Mouse (Mus musculus): ENCODE measurements around the gene Heatr5a. TPM values are rescaled to one million over a fixed set of nuclear protein-coding genes. Genes with fewer than 3 reads are reported as not detected.

The Heatr5a gene
- total RNA-seq, 2 experiments from 2014 or later, result 8.6 to 8.8 TPM

DNA sequence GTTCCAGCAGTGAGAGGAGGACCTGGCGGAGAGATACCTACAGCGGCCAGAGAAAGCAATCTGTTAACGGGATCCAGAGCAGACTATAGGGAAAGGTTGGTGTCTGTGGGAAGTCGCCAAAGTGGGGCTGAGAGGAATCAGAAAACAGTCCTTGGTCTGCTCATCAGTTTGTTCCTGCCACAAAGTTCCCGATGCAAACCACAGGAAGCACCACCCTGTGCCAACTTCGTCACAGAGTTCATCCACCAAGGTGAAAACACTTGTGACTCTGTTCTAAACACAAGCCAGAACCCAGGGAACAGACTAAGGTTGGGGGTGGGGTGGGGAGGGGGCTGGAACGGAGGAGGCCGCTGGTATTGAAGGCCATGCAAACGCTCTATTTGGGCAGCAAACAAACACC lies 5.4 kb upstream of the Heatr5a start:
- DNase-seq (ENCODE audit: extremely low spot score in 1 of 2, low spot score in 2 of 2), result no peak
- intact Hi-C loops (cut with DNase I), result no loop called here

DNA sequence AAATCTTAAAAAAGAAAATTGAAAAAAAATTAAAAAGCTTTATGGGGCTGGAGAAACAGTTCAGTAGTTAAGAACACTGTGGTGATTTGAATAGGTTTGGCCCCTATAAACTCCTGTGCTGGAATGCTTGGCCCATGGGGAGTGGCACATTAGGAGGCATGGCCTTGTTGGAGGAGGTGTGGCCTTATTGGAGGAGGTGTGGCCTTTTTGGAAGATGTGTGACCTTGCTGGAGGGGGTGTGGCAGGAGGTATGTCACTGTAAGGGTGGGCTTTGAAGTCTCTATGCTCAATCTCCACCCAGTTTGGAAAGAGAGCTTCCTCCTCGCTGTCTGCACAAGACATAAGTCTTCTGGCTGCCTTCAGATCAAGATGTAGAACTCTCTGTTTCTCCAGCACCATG lies 3.3 kb upstream of the Heatr5a start:
- intact Hi-C loops (cut with DNase I), result no loop called here
- no peak for DNase-seq (ENCODE audit: extremely low spot score in 1 of 2, low spot score in 2 of 2)

DNA sequence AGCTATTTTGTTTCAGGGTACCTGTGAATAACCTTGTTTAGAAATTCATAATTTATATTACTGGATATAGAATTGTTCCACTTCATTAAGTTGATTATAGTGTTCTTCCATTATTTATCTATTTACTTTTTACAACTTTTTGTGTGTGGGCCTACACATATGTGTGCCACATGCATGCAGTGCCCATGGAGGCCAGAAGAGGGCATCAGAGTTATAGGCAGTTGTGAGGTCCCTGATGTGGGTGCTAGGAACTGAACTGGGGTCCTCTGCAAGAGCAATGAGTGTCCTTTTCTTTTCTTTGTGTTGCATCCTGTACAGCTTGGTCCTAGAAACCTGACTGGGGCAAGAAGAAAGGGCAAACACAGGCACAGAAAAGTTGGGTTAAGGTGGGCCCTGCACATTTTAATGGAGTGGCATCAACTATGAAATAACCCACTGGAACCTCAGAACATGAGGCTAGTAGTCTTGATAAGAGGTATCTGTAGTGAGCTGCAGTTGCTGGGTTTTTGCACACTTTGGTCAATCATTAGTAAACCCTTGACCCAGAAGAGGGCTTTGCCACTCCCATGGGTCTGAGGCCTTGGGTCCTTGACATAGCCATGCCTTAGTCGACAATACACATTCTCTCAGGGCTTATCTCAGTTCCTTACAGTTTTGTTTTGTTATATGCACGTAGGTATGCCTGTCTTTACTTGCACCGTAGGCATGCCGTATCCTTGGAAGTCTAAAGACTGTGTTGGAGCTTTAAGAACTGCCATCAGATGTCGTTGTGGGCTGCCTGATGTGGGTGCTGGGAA lies 1.3 kb upstream of the Heatr5a start:
- no peak for DNase-seq (ENCODE audit: extremely low spot score in 1 of 2, low spot score in 2 of 2)
- intact Hi-C loops (cut with DNase I), result no loop called here

DNA sequence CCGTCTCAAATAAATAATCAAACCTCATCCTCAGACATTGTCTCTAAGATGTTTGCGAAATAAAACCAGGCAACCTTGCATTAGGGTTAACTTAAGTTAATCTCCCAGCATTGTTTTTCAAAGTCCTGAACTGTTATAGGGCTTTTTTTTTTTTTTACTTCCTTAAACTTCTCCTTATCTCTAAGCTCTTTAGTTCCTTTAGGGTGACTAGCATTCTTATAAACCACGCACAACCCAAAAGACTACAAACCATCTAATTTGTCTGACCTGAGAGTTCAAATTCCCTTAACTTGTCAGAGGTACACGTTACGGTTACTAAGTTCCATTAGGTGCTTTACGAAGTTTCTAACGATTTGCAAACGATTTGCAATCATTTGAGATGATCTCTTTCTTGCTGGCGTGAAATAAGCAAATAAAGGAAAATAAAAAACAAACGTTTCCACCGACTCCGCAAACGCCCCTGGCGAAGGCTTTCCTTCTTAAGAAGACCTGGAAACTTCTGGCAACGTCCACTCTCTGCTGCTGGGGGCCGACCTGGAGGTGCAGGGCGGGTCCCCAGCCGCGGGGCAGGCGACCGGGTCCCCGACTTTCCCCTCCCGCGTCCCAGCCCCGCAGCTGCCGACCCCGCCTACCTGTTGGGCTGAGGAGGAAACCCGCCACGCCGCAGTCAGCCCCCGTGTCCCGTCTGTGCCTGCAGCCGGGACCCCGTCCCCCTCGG lies 610 bp downstream of the Heatr5a start:
- intact Hi-C loops (cut with DNase I), result no loop called here
- DNase-seq (ENCODE audit: extremely low spot score in 1 of 2, low spot score in 2 of 2), result no peak

DNA sequence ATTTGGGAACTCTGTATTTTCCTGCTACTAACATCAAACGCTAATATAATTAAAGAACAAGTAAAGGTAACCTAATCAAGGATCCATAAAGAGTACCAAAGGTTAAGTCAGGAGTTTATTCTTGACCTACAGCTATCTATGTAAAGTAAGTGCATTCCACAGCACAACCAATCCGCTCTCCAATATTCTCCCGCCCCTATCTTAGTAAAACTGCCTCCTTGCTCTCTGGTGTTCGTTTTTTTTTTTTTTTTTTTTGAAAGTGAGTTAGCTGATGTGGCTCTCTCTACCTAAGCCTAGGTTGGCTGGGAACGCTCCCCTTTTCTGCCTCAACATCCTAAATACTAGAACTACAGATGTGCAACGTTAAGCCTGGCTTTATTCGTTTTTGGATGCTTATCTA lies 1.2 kb downstream of the Heatr5a start:
- DNase-seq (ENCODE audit: extremely low spot score in 1 of 2, low spot score in 2 of 2), result no peak
- intact Hi-C loops (cut with DNase I), result no loop called here

DNA sequence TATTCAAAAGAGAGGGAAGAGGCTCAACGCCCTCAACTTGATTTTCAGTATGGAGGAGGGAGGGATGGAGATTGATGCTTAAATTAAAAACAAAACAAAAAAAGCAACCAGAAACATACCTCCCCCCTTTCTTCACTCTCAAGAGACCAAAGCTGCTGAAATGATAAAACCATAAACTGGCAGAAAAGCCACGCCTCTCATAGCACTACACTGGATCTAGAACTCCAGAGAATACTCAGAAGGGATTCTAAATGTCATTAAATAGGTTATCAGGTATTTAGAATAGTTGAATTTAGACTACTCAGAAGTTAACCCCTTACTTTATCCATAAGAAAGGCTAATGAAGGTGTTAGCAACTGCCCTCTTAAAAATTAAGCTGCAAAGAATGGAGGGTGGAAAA lies 2.0 kb downstream of the Heatr5a start:
- no peak for DNase-seq (ENCODE audit: extremely low spot score in 1 of 2, low spot score in 2 of 2)
- intact Hi-C loops (cut with DNase I), result no loop called here

DNA sequence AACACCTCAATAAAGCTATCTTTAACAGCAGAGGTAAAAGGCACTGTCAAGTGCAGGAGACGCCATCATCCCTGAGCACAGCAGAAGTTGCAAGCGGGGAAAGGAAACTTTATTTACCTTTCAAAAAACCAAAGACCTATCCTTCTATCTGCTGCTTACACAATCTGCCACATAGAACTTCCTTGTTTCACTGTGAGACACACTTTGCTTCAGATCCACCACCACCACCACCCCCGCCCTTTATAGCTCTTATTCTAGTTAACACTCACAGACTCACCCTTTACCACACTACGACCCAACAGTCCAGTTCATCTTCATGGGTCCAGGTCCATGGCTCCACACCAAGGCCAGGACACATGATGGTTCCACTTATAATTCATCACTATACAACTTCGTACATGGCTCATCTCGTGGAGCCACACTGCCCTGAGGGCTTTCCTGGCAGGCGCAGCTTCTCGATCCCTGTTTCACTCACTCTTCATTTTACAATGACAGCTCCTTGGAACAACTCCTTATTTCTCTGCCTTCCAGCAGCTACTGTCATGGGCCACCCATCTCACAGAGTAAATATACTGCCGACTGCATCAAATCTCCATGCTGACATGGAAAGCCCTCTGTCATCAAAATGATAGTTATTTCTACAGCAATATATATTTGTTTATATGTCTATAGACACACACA lies 3.1 kb downstream of the Heatr5a start:
- DNase-seq (ENCODE audit: extremely low spot score in 1 of 2, low spot score in 2 of 2), result no peak
- intact Hi-C loops (cut with DNase I), result no loop called here

DNA sequence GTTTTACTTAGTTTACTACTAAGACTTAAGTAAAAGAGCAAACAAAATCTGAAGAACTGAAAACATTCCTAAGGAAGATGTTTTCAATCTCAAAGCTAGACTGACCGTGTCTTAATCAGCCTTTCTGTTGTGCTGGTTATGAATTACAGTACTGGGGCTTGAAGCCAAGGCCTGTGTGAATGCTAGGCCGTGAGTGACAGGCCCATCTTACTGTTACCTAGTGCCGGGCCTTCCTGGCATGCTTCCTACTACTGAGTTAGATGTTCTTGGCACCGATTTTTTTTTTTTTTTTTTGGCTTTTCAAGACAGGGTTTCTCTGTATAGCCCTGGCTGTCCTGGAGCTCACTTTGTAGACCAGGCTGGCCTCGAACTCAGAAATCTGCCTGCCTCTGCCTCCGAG lies 13.5 kb downstream of the Heatr5a start:
- intact Hi-C loops (cut with DNase I), result no loop called here
- DNase-seq (ENCODE audit: extremely low spot score in 1 of 2, low spot score in 2 of 2), result no peak

DNA sequence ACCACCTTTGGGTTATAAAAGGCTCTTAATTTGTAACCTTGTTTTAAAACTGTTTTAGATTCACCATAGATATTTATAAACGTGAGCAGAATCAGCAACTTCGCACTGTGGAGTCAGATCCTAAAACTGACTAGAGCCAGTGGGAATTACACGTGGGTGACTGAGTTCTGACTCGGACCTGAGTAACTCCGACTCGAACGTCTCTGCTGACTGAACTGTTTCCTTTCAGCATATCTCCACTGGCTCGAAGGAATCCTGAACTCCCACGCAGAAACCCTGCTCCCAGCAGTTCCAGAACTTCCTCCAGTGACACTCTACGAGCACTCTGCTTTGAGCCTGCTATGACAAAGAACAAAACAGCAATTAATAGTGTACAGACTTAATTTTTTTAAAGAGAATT lies 18.8 kb downstream of the Heatr5a start:
- no peak for DNase-seq (ENCODE audit: extremely low spot score in 1 of 2, low spot score in 2 of 2)
- intact Hi-C loops (cut with DNase I), result no loop called here

DNA sequence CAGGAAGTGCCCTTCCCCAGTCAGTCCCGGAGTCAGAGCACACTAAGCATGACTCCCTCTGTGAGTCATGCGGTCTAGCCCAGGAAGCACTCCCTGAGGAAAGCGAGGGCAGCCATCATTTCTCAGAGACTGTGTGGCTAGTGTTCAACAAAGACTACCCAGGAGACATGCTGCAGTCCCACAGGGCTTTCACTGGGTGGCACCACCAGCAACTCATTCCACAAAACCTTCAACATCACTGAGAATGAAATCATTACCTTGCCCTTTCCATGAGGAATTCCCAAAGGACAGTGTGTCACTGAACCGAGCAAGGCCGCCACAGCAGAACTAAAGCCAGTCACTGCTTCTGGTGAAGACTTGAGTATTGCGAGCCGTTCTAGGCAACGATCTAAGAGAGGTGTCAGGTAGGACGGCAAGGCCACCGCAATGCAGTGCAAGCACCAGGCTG lies 23.6 kb downstream of the Heatr5a start:
- intact Hi-C loops (cut with DNase I), result no loop called here
- peak in 1 of 2 experiments; percentile 28 for DNase-seq (ENCODE audit: extremely low spot score in 1 of 2, low spot score in 2 of 2)

DNA sequence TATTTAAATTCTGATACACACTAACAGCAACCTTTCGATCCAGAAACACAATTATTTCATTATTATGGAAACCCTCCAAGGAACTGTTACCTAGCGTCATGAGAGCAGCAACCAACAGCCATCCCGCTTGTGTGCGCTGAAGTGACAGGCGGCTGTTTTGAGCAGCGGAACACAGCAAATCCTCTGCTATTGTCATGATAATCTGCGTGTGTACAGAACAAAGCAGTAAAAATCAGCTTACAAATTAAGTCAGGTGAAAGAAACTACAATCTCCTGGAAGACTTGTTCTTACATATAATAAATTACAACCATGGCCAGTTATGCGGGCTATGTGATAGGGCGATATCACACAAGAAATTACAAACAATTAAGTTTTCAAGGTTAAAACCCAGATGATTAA lies 25.8 kb downstream of the Heatr5a start:
- no peak for DNase-seq (ENCODE audit: extremely low spot score in 1 of 2, low spot score in 2 of 2)
- intact Hi-C loops (cut with DNase I), result no loop called here

DNA sequence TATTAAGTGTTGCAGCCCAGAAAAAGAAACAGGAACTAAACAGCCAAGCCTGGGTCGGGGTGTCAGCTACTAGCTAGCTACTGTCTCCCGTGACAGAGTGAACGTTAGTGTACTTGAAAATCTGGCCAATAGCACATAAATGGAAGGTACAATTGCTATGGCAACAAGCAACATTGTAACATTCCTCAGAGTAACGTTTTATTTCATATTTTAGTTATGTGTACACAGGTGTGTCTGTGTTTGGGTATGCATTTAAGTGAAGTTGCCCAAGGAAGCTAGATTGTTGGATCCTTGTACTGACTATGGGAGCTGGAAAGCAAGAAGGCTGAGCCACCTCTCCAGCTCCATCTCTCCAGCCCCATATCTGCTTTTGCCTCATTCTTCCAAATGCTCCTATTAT lies 31.3 kb downstream of the Heatr5a start:
- DNase-seq (ENCODE audit: extremely low spot score in 1 of 2, low spot score in 2 of 2), result no peak
- intact Hi-C loops (cut with DNase I), result no loop called here

DNA sequence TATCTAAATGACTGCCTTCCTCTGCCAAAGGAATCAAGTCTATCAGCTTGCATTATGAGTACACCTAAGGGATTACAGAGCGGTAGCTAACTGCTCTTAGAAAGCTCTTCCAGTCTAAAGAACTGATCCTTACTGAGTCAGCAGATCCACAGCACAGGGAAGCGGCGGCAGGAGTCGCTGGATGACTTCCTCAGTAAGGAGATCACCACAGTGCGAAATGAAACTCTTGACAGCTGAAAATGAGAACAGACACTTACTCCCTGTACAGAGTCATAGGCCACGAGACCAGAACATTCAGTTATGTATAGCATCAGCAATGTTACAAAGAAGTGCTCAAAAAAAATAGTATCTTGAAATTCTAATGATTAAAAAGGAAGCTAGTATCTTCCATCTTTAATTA lies 33.2 kb downstream of the Heatr5a start:
- DNase-seq (ENCODE audit: extremely low spot score in 1 of 2, low spot score in 2 of 2), result no peak
- intact Hi-C loops (cut with DNase I), result no loop called here

DNA sequence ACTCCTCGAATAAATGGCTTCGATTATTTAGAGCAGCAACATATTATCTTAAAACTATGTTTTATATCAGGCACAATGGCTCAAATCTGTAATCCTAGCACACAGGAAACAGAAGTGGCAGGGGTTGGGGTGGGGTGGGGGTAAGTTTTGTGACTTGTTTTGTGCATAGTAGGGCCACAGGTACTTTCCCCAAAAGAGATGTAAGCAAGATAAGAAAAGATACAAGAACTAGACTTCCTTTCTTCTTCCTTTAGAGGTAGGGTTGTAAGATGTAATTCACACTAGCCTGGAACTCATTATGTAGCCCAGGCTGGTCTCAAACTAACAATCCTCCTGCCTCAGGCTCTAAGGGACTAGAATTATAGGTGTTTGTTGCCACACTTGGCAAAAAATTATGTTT lies 41.5 kb downstream of the Heatr5a start:
- intact Hi-C loops (cut with DNase I), result no loop called here
- DNase-seq (ENCODE audit: extremely low spot score in 1 of 2, low spot score in 2 of 2), result no peak

DNA sequence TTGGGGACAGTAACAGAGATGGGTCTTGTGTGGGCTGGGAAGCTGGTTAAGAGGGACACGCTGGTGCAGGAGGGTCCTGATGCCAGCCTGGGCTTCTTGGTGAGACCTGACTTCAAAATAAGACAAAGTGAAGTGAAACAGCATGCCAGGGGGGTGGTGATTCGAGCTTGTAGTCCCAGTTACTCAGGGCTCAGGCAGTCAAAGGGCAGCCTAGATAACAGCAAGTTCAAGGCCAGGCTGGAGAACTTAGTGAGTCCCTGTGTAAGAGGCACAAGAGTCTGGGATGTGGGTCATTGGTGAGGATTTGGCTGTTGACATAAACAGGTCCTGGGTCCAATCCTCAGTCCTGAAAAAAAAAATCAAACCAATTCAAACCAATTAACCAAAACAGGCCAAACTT lies 53.9 kb downstream of the Heatr5a start:
- intact Hi-C loops (cut with DNase I), result no loop called here
- DNase-seq (ENCODE audit: extremely low spot score in 1 of 2, low spot score in 2 of 2), result no peak

DNA sequence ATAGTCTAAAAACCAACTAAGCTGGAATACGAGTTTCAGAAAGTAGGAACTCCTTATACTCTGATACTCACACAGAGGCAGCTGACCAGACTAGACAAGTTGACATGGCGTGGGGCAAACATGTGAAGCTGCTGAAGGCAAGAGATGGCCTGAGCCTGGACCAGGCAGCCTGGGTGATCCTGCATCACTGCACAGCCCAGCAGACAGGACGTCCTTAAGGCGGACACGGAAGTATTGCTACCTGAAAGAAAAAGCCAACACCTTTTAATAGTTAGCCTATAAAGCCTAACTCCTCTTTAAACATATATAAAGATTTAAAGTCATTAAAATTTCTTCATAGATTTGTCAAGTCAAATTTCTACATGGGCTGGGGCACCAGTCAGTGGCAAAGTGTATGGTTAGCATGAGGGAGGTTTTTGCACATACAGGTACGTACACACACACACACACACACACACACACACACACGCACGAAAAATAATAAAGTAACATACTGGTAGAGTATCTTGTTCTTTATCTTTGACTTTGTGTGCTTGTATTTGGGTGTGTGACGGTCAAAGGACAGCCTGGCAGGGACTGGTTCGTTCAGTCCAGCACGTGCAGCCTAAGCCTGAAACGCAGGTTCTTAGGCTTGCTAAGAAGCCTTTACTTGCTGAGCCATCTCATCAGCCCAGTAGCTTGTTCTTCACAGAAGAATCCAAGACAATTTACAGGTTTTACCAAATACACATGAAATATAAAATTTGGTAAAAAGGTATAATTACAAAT lies 56.0 kb downstream of the Heatr5a start:
- no peak for DNase-seq (ENCODE audit: extremely low spot score in 1 of 2, low spot score in 2 of 2)
- intact Hi-C loops (cut with DNase I), result no loop called here

DNA sequence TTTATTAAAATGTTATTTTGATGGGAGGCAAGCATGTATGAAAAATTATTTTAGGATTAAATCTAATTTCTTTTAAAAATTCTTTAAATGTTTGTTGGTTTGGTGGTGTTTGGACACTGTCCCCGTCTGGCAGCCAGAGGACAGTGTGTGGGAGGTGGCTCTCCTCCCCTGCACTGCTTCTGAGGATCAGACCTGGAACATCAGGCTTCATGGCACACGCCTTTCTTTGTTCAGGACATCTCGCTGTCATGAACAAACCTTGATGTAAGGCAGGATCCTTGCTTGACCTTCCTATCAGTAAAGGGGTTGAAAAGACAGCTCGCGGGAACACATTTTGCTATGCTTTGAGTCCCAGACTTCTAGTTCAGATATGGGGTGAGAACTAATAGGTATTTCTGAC lies 61.9 kb downstream of the Heatr5a start:
- DNase-seq (ENCODE audit: extremely low spot score in 1 of 2, low spot score in 2 of 2), result no peak
- intact Hi-C loops (cut with DNase I), result no loop called here

DNA sequence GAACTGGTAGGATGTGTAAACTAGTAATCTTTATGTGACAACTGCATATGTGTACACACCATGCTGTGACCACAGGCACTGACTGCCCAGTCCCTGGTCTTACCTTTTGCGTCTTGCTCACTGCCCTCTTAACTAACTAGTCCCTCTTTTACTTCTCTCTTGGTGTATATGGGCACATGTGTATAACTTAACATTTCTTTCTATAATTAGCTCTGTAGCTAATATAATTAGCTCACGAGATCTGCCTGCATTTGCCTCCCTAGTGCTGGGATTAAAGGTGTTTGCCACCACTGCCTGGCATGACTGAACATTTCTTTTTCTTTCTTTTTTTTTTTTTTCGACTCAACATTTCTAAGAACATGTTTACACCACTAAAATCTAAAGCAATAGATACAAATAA lies 63.6 kb downstream of the Heatr5a start:
- no peak for DNase-seq (ENCODE audit: extremely low spot score in 1 of 2, low spot score in 2 of 2)
- intact Hi-C loops (cut with DNase I), result no loop called here

DNA sequence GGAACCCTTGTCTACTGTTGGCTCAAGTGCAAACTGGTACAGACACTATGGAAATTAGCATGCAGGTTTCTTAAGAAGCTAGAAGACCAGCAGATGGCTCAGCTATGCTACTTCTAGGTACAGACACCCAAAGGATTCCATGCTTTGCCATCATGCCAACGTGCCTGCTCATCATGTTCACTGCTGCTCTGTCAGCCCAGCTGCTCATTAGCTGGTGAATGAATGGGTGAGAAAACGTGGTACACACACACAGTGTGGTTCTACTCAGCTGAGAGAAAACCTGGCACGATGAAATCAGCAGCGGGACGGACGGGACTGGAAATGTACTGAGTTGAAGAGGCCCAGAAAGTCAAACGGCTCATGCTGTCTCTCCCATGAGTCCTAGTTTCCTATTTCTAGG lies 70.6 kb downstream of the Heatr5a start:
- intact Hi-C loops (cut with DNase I), result no loop called here
- DNase-seq (ENCODE audit: extremely low spot score in 1 of 2, low spot score in 2 of 2), result peak in 1 of 2 experiments; percentile 26

Data from left cerebral cortex, postnatal 10 days (tissue).